Mouse (Mus musculus) splenic B cell, adult 2 months (primary cell): ENCODE results near the gene Atp8b2.

Experiments used
- DNase-seq: peaks from one replicate; pipeline ENCODE4 v3.0.0-alpha.2; 2011; ENCODE audit warnings: low read depth, low spot score
- H3K27me3 ChIP-seq: 2 replicates; pipeline ENCODE4 v1.6.1; 2012; ENCODE audit warnings: mild to moderate bottlenecking, low read length, moderate library complexity, mixed read lengths; ENCODE audit not compliant: control insufficient read depth, poor library complexity, insufficient read depth, severe bottlenecking
- H3K36me3 ChIP-seq: 2 replicates; pipeline ENCODE4 v1.6.1; 2012; ENCODE audit warnings: mild to moderate bottlenecking, low read length, moderate library complexity, mixed read lengths; ENCODE audit not compliant: control insufficient read depth, poor library complexity, insufficient read depth, severe bottlenecking

Gene Atp8b2

GRCm38 (mm10) chr3:89963221-89963763, at the start of gene Atp8b2:
Atp8b2 (minus strand) TSS chr3:89963508.
- peak; percentile 74 for DNase-seq
- Histone ChIP-seq H3K36me3 (no peaks in the 10 kb centered on the region), H3K27me3 (no peaks in the 10 kb centered on the region)

GRCm38 (mm10) chr3:90010291-90010690, 47.0 kb upstream of the Atp8b2 start:
- no peak for DNase-seq
- Histone ChIP-seq H3K36me3 (peaks cover 32% of the 10 kb centered on the region), H3K27me3 (no peaks in the 10 kb centered on the region)

- DNase-seq: no peak
- H3K27me3 ChIP-seq: no peaks in the 10 kb centered on the region
- H3K36me3 ChIP-seq: peaks cover 18% of the 10 kb centered on the region; the same call in 1 of the 2 replicates
Observed at GRCm38 (mm10) chr3:90004091-90004796, 40.9 kb upstream of the Atp8b2 start.

- DNase-seq: peak; percentile 51
- peaks cover 8% of the 10 kb centered on the region; the same call in 1 of the 2 replicates for H3K36me3 ChIP-seq
- H3K27me3 ChIP-seq: no peaks in the 10 kb centered on the region
Observed at GRCm38 (mm10) chr3:89999830-90000229, 36.5 kb upstream of the Atp8b2 start.

GRCm38 (mm10) chr3:89999090-89999489, 35.8 kb upstream of the Atp8b2 start:
- Histone ChIP-seq H3K36me3 (peaks cover 8% of the 10 kb centered on the region; the same call in 1 of the 2 replicates), H3K27me3 (no peaks in the 10 kb centered on the region)
- DNase-seq: no peak

- H3K36me3 ChIP-seq: peaks cover 9% of the 10 kb centered on the region; the same call in 1 of the 2 replicates
- DNase-seq: peak; percentile 95
- no peaks in the 10 kb centered on the region for H3K27me3 ChIP-seq
Observed at GRCm38 (mm10) chr3:89998612-89999054, 35.3 kb upstream of the Atp8b2 start, which contains the start of gene Hax1. Hax1 (minus strand) TSS chr3:89998780.

GRCm38 (mm10) chr3:89997791-89998495, 34.6 kb upstream of the Atp8b2 start:
- peak; percentile 31 for DNase-seq
- H3K27me3 ChIP-seq: no peaks in the 10 kb centered on the region
- H3K36me3 ChIP-seq: peaks cover 9% of the 10 kb centered on the region; the same call in 1 of the 2 replicates

GRCm38 (mm10) chr3:89994807-89995515, 31.7 kb upstream of the Atp8b2 start:
- DNase-seq: peak; percentile 28
- H3K27me3 ChIP-seq: no peaks in the 10 kb centered on the region
- H3K36me3 ChIP-seq: peaks cover 7% of the 10 kb centered on the region; the same call in 1 of the 2 replicates

- Histone ChIP-seq H3K27me3 (no peaks in the 10 kb centered on the region), H3K36me3 (no peaks in the 10 kb centered on the region)
- DNase-seq: no peak
Observed at GRCm38 (mm10) chr3:89987822-89988221, 24.5 kb upstream of the Atp8b2 start.

- DNase-seq: no peak
- H3K36me3 ChIP-seq: no peaks in the 10 kb centered on the region
- H3K27me3 ChIP-seq: no peaks in the 10 kb centered on the region
Observed at GRCm38 (mm10) chr3:89987211-89987610, 23.9 kb upstream of the Atp8b2 start.

- no peaks in the 10 kb centered on the region for H3K27me3 ChIP-seq
- DNase-seq: no peak
- H3K36me3 ChIP-seq: no peaks in the 10 kb centered on the region
Observed at GRCm38 (mm10) chr3:89982426-89982825, 19.1 kb upstream of the Atp8b2 start.

GRCm38 (mm10) chr3:89976859-89977258, 13.6 kb upstream of the Atp8b2 start:
- Histone ChIP-seq H3K36me3 (no peaks in the 10 kb centered on the region), H3K27me3 (no peaks in the 10 kb centered on the region)
- no peak for DNase-seq

GRCm38 (mm10) chr3:89968509-89968908, 5.2 kb upstream of the Atp8b2 start:
- H3K36me3 ChIP-seq: no peaks in the 10 kb centered on the region
- DNase-seq: no peak
- no peaks in the 10 kb centered on the region for H3K27me3 ChIP-seq

GRCm38 (mm10) chr3:89966946-89967345, 3.6 kb upstream of the Atp8b2 start:
- Histone ChIP-seq H3K27me3 (no peaks in the 10 kb centered on the region), H3K36me3 (no peaks in the 10 kb centered on the region)
- DNase-seq: peak; percentile 82
